Mouse (Mus musculus): Measurements from ENCODE around the gene Olfr875.

DNA sequence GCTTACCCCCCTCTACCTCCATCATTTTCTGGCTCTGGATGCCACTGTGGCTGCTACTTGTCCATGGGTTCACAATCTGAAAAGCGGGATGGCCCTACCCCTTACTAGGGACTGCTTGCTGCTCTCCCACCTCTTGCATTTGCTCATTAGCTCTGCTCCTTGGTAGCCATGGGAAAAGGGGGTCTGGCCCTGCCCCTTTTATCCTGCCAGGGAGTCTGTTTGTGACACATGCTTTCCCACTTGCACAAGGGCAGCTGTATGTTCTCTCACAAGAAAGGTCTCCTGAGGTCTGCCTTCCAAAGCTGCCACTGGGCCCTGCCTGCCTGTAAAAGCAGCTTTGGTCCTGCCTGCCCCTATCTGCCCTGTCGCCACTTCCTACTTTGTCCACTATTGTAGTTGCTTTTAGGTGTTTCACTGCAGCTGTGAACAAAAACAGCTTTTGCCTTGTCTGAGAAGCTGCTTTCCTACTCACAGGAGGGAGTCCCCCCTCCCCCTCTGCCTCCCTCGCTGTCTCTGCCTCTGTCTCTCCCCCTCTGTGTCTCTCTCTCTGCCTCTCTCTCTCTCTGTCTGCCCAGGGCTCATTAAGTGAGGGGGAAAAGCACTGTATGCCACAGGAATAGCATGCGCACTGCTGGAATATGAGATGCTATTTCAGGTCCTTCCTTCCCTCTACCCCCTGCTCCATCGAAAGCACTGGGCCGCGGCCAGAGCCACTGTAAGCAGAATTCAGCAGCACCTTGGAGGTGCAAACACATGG lies 21.2 kb upstream of the Olfr875 start:
- no peak for TF ChIP-seq CTCF (IDR thresholded peaks at IDR 0.05; ENCODE audit: borderline replicate concordance, insufficient read depth, low read length)
- no peak for TF ChIP-seq POLR2A (IDR thresholded peaks at IDR 0.05; ENCODE audit: low read depth, low read length)

Data from embryonic fibroblast, embryonic 13.5 days (primary cell).